Mouse (Mus musculus) forebrain, postnatal 0 days (tissue): ENCODE data around the gene Vhl. TPM values are rescaled to one million over a fixed set of nuclear protein-coding genes. Genes with fewer than 3 reads are reported as not detected.

Source experiments
- ATAC-seq: fragments of 200-750 bp; cut with Nextera tagmentation; 2 replicates; pipeline ENCODE4 v1.8.0; 2017; ENCODE audit warnings: mild to moderate bottlenecking, moderate library complexity
- DNase-seq: peaks from one replicate; pipeline ENCODE4 v3.0.0-alpha.2; 2015
- H3K27ac ChIP-seq: fragments of 300-500 bp; sonication (generic); 2 replicates; pipeline ENCODE4 v1.5.1; 2014; ENCODE audit warnings: low read depth, mild to moderate bottlenecking, antibody characterized with exemption, low read length, moderate library complexity, mixed read lengths
- H3K27me3 ChIP-seq: fragments of 300-500 bp; sonication (generic); 2 replicates; pipeline ENCODE4 v1.6.1; 2014; ENCODE audit warnings: mild to moderate bottlenecking, low read length, mixed read lengths; ENCODE audit not compliant: insufficient read depth
- H3K36me3 ChIP-seq: fragments of 300-500 bp; sonication (generic); 2 replicates; pipeline ENCODE4 v1.6.1; 2014; ENCODE audit warnings: mild to moderate bottlenecking, moderate library complexity; ENCODE audit not compliant: insufficient read depth
- H3K4me1 ChIP-seq: fragments of 300-500 bp; sonication (generic); 2 replicates; pipeline ENCODE4 v1.6.1; 2014; ENCODE audit warnings: antibody characterized with exemption; ENCODE audit not compliant: insufficient read depth
- H3K4me2 ChIP-seq: fragments of 300-500 bp; sonication (generic); 2 replicates; pipeline ENCODE4 v1.6.1; 2014; ENCODE audit warnings: low read depth, mild to moderate bottlenecking, moderate library complexity
- H3K4me3 ChIP-seq: fragments of 300-500 bp; sonication (generic); 2 replicates; pipeline ENCODE4 v1.5.1; 2014; ENCODE audit warnings: low read depth, low read length, mixed read lengths
- H3K9ac ChIP-seq: fragments of 300-500 bp; sonication (generic); 2 replicates; pipeline ENCODE4 v1.6.1; 2014; ENCODE audit warnings: mild to moderate bottlenecking
- H3K9me3 ChIP-seq: fragments of 300-500 bp; sonication (generic); 2 replicates; pipeline ENCODE4 v1.6.1; 2016; ENCODE audit warnings: low read length
- CTCF ChIP-seq: sonication (generic); IDR thresholded peaks from 2 replicates; pipeline ENCODE4 v1.5.1; 2016; ENCODE audit warnings: antibody characterized with exemption, control low read depth, low read depth
- WGBS: fragments of 180-500 bp; shearing (Covaris S2); extraction: QIAGEN DNeasy Blood & Tissue Kit; methylation state at CpG from one replicate; pipeline ENCODE4 v1.1.7; 2014; 5-methylcytosine and 5-hydroxymethylcytosine counted together
- polyA plus RNA-seq: library from polyadenylated mRNA; unstranded; fragments of >200 nt; fragmentation: Nextera tagmentation; extraction: Ambion mirVana; gene quantifications from 2 replicates; pipeline ENCODE4 v1.2.1, GENCODE M21; 2015
- total RNA-seq: library from RNA; depleted of rRNA; stranded (reverse); fragments of >200 nt; gene quantifications from 2 replicates; pipeline ENCODE4 v1.2.3, GENCODE M21; 2014

Gene Vhl
- total and polyA plus RNA-seq, 2 experiments from 2014 or later: 71.6 to 94.1 TPM

DNA sequence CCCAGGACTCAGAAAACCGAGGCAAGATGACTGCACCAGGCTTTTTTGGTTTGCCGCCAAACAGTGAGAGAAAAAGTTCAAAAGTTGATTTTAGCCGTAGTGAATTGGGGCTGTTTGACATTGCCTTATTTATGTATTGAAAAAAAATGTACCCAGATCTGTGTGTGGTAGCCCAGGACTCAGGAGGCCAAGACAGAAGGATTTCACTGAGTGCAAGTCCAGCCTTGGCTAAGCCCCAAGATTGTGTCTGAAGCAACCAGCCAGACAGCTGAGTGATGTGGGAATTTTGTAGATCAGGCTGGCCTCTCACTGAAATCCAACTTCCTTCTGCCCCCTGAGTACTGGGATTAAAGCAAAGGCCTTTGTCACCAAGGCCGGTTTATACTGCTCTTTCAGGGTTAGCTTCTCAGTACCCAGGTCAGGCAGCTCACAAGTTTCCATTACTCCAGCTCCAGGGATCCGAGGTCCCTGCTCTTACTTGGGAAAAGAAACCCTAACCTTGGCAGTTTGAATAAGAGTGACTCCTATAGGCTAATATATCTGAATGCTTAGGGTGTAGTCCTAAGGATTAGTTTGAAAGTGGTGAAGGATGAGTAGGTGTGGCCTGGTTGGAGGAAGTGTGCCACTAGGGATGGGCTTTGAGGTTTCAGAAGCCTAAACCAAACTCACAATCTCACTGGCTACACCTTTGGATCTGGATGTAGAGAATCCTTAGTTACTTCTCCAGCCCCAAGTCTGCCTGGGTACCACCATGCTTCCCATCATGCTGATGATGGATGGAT lies 1.4 kb downstream of the Vhl start:
- no peaks in the 10 kb centered on the region for H3K9me3 ChIP-seq
- WGBS: 24% methylated on average over 5 of the region's 5 CpGs
- ATAC-seq (no peak), DNase-seq (peak; percentile 19)
- peak overlapping the region; percentile 71 for H3K4me2 ChIP-seq
- H3K9ac ChIP-seq: peak overlapping the region; percentile 87
- no peak for TF ChIP-seq CTCF
- H3K4me3 ChIP-seq: peak overlapping the region; percentile 66
- H3K36me3 ChIP-seq: peaks cover 22% of the 10 kb centered on the region
- peaks cover 12% of the 10 kb centered on the region for H3K4me1 ChIP-seq
- no peaks in the 10 kb centered on the region for H3K27me3 ChIP-seq
- H3K27ac ChIP-seq: 0 out of 2 replicates have a peak overlapping the region, but pooled peaks have one; percentile 88

DNA sequence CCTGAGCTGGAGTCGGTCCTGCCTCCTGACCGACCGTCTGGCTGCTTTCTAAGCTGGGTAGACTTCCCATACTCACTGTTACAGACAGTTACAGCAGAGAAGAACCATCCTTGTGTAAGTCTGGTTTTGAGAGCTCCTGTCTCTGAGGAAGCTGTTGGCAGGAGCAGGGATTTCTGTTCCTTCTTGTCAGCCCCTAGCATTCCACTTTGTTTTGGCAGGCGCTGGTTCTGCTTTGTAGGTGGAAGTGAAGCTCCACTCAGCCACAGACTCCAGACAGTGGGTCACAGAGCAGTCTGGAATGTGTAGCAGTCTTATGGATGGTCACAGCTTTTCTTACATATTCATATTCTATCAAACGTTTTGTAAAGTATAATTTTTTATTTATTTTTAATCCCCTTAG lies 6.6 kb downstream of the Vhl start:
- TF ChIP-seq CTCF: no peak
- Histone ChIP-seq H3K4me1 (peaks cover 3% of the 10 kb centered on the region; the same call in 1 of the 2 replicates), H3K4me2 (no peak overlapping the region), H3K9ac (no peak overlapping the region), H3K27me3 (no peaks in the 10 kb centered on the region), H3K27ac (0 out of 2 replicates have a peak overlapping the region, but pooled peaks have one; percentile 40), H3K9me3 (no peaks in the 10 kb centered on the region), H3K36me3 (peaks cover 41% of the 10 kb centered on the region), H3K4me3 (no peak overlapping the region)
- ATAC-seq (peak; percentile 85), DNase-seq (no peak)
- WGBS: 78% methylated on average over 5 of the region's 5 CpGs

DNA sequence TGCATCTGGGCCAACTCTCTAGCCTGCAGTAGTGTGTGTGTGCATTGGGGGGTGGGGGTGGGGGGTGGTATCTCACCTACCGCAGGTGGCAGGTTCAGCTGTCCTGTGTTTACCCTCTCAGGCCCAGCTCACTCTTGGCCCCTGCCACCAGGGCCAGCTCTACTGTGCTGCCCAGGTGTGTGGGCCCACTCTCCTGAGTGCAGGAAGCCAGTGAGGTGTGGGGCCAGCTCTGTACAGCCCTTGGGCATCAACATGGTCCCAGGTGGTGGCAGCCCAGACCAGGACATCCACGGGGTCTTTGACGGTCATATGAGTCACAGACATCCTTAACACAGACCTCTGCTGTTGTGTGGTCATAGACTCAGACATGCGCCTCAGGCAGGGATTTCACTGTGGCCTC lies 9.1 kb downstream of the Vhl start:
- no peaks in the 10 kb centered on the region for H3K27me3 ChIP-seq
- H3K9ac ChIP-seq: no peak overlapping the region
- no peaks in the 10 kb centered on the region for H3K4me1 ChIP-seq
- peaks cover 40% of the 10 kb centered on the region for H3K36me3 ChIP-seq
- TF ChIP-seq CTCF: no peak
- 95% methylated on average over 4 of the region's 4 CpGs for WGBS
- H3K27ac ChIP-seq: no peak overlapping the region
- H3K4me3 ChIP-seq: no peak overlapping the region
- H3K9me3 ChIP-seq: no peaks in the 10 kb centered on the region
- DNase-seq (no peak), ATAC-seq (no peak)
- H3K4me2 ChIP-seq: no peak overlapping the region

DNA sequence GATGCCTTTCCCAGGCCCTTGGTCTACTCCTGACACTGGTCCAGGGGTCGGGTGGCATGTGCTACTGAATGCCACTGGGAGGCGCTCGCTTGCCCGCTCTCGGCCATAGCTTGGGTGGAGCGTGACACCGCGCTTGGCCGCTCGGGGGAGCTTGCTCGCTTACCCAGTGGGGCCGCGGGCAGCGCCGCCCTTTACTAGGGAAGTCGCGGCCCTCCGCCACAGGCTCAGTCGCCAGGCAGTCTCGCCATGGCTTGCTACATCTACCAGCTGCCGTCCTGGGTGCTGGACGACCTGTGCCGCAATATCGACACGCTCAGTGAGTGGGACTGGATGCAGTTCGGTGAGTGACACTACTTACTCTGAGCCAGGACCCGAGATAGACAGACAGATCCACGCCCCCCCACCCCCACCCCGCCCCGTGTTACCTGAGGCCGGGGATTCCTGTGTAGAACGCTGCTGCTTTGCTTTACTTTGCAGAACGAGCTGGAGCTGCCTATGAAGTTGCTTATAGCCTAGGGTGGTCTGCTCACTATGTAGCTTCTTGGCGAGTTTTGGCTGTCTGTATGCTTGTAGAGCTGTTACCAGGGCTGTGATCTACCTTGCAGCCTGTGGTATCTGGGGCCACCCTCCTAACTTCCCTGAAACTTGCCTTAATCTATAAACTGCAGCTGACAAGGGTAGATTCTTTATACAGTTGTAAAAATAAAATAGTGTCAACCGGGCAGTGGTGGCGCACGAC lies 14.7 kb downstream of the Vhl start, which contains the start of gene Irak2:
TSS of gene Irak2 (plus strand) at position 166 of the 739 bp plus-strand sequence.
- Histone ChIP-seq H3K27ac (no peak within 1 kb of the TSS; the same call in 1 of the 2 replicates), H3K27me3 (no peaks in the 10 kb centered on the region)
- peak; percentile 96 for TF ChIP-seq CTCF

DNA sequence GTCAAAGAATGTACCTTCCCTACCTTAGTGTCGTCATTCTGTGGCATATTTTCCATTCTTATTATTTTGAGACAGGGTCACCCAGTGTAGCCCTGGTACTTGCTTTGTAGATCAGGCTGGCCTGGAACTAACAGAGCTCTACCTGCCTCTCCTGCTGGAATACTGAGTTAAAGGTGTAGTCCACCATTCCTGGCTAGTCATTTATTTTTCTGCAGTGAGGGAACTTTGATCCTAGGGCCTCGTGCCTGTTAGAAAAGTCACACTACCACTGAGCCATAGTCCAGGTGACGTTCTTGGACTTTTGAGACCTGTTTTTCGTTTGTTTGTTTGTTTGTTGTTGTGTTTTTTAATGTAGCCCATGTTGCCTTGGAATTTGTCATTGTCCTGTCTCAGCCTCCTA lies 15.4 kb downstream of the Vhl start:
- no peak overlapping the region for H3K4me2 ChIP-seq
- no peaks in the 10 kb centered on the region for H3K9me3 ChIP-seq
- no peaks in the 10 kb centered on the region for H3K27me3 ChIP-seq
- no peak for ATAC-seq
- no peak overlapping the region for H3K27ac ChIP-seq
- no peak overlapping the region for H3K4me3 ChIP-seq
- no peak for TF ChIP-seq CTCF
- WGBS: 86% methylated on average over 4 of the region's 4 CpGs
- H3K36me3 ChIP-seq: no peaks in the 10 kb centered on the region
- no peak for DNase-seq
- H3K9ac ChIP-seq: no peak overlapping the region
- H3K4me1 ChIP-seq: no peaks in the 10 kb centered on the region

More for the DNA sequence above, 14.7 kb downstream of the Vhl start, which contains the start of gene Irak2:
- no peaks in the 10 kb centered on the region for H3K9me3 ChIP-seq
- H3K4me2 ChIP-seq: peak within 1 kb of the TSS; percentile 56
- H3K9ac ChIP-seq: peak within 1 kb of the TSS; percentile 49
- DNase-seq (peak; percentile 88), ATAC-seq (peak; percentile 97)
- H3K36me3 ChIP-seq: no peaks in the 10 kb centered on the region
- peak within 1 kb of the TSS; percentile 43 for H3K4me3 ChIP-seq
- WGBS: 9% methylated on average over 37 of the region's 37 CpGs
- H3K4me1 ChIP-seq: no peaks in the 10 kb centered on the region

DNA sequence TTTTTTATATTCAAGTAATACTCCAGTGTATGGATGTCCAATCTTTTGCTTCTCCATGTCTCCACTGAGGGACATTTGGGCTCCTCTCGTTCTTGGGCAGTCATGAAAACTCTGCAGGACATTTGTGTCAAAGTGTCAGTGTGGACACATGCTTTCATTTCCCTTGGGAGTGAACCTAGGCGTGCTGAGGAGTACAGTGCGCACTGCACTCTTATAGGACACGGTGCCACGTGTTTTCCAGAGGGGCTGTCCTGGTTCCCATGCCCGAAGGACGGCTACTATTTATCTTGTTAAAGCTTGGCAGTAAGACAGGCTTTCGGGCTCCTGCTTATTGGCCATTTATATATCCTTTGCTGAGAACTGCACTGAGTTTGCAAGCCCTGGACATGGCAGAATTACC lies 18.8 kb downstream of the Vhl start:
- WGBS: 80% methylated on average over 8 of the region's 8 CpGs
- no peaks in the 10 kb centered on the region for H3K9me3 ChIP-seq
- ATAC-seq: no peak
- DNase-seq: no peak
- no peak overlapping the region for H3K4me2 ChIP-seq
- no peak overlapping the region for H3K4me3 ChIP-seq
- no peak overlapping the region for H3K27ac ChIP-seq
- no peak overlapping the region for H3K9ac ChIP-seq
- H3K4me1 ChIP-seq: no peaks in the 10 kb centered on the region
- TF ChIP-seq CTCF: no peak
- no peaks in the 10 kb centered on the region for H3K36me3 ChIP-seq
- no peaks in the 10 kb centered on the region for H3K27me3 ChIP-seq

DNA sequence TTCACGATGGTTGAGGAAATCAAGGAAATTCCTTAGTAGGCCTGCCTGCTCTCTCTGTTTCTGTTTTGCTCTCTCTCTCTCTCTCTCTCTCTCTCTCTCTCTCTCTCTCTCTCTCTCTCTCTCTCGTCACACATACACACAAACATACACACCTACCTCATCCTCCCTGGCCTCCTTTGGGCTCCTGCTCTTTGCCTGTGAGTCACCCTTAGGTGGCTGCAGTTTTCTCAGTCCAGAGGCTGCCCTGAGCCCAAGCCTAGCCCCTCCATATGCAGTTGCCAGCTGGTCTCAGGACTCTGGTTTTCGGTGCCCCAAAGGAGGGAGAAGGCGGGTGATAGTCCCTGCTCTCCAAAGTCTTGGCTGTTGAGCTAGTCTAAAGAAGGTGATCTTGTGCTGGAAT lies 19.3 kb downstream of the Vhl start:
- no peak for ATAC-seq
- H3K27ac ChIP-seq: no peak overlapping the region
- no peak overlapping the region for H3K9ac ChIP-seq
- TF ChIP-seq CTCF: no peak
- H3K36me3 ChIP-seq: no peaks in the 10 kb centered on the region
- no peak overlapping the region for H3K4me3 ChIP-seq
- WGBS: 85% methylated on average over 4 of the region's 4 CpGs
- no peaks in the 10 kb centered on the region for H3K27me3 ChIP-seq
- H3K9me3 ChIP-seq: no peaks in the 10 kb centered on the region
- H3K4me2 ChIP-seq: no peak overlapping the region
- DNase-seq: no peak
- no peaks in the 10 kb centered on the region for H3K4me1 ChIP-seq
